Mouse (Mus musculus): ENCODE results near the gene Zzef1.
"Not testable (repeated sequence)": the region's sequence is repeated elsewhere in the genome, so short reads cannot be mapped to it uniquely, and the experiment has no call there.

Gene Zzef1

DNA sequence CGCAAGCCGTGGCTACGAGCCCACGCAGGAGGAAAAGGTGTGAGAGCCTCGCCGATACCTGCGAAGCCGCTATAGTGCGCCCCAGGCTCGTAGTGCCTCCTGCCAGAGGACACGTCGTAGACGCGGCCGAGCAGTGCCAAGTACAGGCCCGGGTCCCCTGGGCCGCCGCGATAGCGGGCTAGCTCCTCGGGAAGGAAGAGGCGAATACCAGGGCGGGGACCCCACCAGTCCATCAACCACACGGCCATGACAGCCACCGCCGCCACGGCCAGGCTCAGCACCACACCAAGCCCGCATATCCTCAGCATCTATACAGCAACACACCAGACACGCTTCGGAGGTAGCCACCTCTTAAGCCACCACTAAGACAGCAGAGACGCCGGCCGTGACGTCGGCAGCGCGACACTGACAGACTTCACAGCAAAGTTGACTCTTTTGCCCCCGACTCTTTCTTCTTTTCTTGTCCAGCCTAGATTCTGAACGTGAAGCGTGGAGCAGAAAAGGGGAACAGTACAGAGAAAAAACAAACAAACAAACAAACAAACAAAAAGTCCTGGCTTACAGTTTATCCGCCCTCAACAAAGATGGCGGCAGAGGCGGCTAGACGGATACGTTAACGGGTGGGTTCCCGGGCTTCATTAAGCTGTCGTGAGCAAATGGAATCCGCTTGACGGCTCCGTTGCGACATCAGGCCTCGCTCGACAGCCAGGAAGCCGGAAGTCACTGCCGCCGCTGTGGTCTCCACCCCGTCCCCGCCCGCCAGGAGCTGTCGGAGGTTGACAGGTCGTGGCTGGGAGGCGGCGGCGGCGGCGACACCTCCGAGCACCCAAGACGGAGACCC lies at the start of gene Zzef1, which contains the start of gene Cyb5d2:
Zzef1 (plus strand) TSS at position 772 of the 841 bp plus-strand sequence.
Cyb5d2 (minus strand) TSS at position 688 of the 841 bp plus-strand sequence.
- DNase-seq (ENCODE audit: low spot score in 2 of 2): peak; percentile 79 to 89

DNA sequence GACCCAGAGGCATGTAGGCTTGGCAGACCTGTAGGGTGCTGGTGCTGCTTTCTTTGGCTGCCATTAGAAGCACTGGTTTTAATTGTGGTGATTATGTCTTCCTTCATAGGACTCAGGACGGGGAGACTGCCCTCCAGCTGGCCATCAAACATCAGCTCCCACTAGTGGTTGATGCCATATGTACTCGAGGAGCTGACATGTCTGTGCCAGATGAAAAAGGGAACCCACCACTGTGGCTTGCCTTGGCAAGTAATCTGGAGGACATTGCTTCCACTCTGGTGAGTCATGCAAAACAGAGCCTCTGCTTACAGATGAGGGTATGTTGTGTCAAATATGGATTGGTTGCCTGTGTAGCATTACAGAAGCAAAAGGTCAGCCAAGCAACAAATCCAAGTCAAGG lies 44.1 kb upstream of the Zzef1 start:
- DNase-seq (ENCODE audit: low spot score in 2 of 2): no peak

DNA sequence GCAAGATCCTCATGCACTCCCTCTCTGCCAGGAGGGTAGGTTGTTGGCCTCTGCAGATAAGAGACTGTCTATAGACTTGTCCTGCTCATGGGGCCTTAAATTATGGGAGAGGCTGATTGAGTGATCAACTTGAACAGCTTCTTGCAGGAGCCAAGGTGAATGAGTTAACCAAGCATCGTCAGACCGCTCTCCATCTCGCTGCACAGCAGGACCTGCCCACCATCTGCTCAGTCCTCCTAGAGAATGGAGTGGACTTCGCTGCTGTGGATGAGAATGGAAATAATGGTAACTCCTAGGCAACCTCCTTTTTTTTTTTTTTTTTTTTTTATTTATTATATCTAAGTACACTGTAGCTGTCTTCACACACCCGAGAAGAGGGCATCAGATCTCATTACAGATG lies 37.7 kb upstream of the Zzef1 start:
- DNase-seq (ENCODE audit: low spot score in 2 of 2): no peak

DNA sequence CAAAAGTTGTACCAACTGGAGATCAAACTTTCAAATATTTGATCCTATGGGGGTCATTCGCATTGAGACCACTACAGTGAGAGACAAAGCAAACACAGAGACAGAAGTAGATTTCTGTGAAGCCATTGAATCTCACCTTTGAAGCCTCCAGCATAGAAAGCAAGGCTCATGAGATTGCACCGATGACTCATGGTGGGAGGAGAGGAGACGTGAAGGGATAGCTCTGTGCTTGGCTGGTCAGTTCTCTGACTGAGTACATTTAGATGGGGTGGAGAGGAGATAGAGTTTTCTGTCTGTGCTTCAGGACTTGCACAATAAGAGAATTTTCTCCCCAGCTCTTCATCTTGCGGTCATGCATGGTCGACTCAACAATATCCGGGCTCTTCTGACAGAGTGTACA lies 36.4 kb upstream of the Zzef1 start:
- DNase-seq (ENCODE audit: low spot score in 2 of 2): no peak

DNA sequence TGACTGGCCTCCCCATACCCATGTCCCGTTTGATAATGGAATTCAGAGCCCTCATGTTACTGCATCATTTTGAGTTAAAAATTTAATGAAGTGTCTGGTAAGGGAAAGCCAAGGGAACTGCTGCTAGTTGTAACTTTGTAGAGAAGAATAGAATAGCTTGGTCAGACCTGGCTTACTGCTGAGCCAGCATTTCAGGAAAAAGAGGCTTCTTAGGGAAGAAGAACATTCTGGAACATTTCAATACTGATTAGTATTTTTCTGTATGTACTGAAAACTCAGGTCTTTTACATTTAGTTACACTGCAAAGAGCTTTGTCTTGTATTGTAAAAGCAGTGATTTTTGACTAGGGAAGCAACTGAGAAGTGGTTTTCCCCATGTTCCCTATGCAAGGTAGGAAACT lies 35.2 kb upstream of the Zzef1 start:
- no peak for DNase-seq (ENCODE audit: low spot score in 2 of 2)

DNA sequence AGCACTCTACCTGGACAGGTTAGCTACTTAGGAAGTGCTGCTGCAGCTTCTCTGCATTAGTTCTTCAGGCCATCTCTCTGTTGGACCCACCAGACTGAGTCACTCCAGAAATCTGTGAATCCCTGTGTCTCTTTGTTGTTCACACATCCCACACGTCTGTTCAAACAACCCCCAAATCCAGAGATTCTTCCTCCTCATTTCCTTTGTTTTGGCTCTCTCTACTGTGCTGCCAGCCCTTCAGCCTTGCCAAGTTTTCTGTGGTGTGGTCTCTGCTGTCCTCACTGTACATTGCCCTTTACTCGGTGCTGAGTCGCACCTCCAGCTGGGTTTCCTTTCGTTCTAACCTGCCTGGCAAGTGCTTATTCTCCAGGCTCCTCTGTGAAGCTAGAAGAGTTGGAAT lies 31.8 kb upstream of the Zzef1 start:
- no peak for DNase-seq (ENCODE audit: low spot score in 2 of 2)

DNA sequence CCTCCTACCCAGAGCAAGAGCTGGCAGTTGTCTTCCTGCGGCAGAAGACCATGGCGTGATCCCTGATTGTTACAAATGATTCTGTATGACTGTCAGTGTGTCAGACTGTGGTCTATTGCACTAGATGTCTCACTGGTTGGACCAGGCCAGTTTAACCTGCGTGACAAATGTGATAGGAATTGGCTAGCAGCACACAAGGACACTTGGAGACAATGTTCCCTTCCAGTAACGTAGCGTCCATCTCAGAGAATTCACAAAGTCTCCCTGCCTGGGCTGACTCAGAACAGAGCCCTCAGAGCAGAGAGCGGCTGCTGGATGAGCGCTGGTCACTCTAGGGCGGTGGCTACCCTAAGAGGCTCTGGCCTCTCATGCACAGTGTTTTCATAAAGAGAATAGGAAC lies 28.3 kb upstream of the Zzef1 start:
- no peak for DNase-seq (ENCODE audit: low spot score in 2 of 2)

DNA sequence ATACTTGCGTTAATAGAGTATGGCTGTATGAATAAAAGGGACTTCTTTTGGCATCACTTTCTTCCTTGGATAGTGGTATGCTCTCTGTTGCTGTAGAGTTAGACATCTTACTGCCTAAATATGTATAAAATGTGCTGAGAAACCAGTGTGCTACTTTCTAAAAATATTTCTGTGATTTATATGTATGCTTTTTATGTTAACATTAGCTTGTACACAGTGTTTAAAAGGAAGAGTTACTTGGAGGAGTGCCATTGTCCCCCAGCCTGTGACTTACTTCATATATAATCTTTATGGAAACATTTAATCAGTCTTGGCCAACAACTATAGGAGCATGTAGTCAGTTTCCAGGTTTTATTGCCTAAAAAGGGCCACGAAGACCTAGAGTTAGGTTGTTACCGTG lies 27.0 kb upstream of the Zzef1 start:
- no peak for DNase-seq (ENCODE audit: low spot score in 2 of 2)

DNA sequence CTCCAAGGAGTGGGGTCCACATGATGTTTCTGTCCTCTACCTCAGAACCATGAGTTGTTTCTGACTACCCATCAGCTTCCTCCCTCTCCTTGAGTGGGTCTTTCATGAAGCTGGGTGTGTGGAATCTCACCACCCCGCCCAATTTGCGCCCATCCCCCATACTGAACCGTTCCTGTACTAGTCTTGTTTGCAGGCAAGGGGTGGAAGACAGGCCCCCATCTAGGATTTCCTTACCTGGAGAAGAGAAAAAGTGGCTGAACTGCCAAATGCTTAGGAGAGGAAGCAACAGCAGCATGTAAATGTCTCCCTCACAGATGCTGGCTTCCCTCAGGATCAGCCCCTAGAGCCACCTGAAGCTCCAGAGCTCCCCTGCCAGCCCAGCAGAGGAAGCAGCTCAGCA lies 25.7 kb upstream of the Zzef1 start:
- no peak for DNase-seq (ENCODE audit: low spot score in 2 of 2)

DNA sequence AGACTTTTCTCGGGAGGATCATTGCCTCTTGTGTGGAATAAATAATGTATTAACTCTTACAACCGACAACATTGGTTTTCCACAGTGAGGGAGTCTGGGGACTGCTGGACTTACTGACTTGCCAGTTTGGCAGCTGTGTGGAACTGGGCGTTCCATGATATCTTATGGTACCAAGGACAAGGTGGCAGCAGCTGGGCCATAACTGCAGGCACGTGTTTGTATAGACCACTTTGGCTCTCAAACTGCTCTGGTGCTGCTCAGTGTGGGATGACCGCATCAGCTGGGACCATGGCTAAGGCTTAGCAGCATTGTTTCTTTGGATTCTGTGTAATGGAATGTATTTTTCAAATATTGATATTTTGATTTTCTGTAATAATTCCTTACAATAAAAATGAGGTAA lies 25.2 kb upstream of the Zzef1 start:
- DNase-seq (ENCODE audit: low spot score in 2 of 2): no peak

DNA sequence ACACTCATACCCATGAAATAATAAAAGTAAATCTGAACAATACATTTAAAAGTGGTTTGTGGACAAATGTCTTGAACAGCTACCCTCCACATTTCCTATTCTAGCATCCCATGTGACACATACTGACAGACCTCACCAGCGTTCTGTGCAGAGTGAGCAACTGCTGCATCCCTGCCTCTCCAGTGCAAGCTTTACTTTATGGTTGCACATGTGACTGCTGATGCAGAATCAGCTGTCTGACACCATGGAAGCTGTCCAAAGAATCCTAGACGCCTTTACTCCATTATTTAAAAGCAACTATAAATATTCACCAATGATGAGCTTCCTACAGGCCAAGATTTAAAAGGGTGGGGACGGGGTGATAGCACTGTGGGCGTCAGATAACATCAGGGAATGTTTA lies 24.6 kb upstream of the Zzef1 start:
- DNase-seq (ENCODE audit: low spot score in 2 of 2): no peak

DNA sequence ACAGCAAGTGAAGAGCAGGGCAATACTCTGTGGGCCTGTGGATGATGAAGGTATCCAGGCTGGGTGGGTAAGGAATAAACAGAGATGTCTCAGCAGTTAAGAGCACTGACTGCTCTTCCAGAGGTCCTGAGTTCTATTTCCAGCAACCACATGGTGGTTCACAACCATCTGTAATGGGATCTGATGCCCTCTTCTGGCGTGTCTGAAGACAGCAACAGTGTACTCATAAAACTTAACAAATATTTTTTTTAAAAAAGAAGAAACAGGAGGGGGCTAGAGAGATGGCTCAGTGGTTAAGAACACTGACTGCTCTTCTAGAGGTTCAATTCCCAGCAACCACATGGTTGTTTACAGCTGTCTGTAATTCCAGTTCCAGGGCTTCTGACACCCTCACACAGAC lies 23.4 kb upstream of the Zzef1 start:
- not testable (repeated sequence) for DNase-seq (ENCODE audit: low spot score in 2 of 2)

DNA sequence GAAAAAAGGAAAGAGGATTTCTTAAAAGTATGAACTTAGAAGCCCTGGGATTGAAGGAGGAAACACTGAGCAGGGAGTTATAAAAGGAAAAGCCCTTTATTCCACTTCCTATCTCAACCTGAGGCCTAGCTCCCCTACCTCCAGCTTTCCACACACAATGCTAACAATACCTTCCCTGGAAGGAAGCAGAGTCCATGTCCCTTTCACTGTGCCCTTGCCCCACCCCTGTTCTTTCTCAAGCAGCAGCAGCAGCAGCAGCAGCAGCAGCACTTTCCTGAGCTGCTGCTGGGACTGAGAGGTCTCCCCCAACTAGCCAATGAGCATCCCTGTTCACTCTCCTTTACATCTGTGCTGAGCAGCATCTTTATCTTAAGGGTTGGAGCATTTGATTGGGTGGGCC lies 17.1 kb upstream of the Zzef1 start:
- no peak for DNase-seq (ENCODE audit: low spot score in 2 of 2)

DNA sequence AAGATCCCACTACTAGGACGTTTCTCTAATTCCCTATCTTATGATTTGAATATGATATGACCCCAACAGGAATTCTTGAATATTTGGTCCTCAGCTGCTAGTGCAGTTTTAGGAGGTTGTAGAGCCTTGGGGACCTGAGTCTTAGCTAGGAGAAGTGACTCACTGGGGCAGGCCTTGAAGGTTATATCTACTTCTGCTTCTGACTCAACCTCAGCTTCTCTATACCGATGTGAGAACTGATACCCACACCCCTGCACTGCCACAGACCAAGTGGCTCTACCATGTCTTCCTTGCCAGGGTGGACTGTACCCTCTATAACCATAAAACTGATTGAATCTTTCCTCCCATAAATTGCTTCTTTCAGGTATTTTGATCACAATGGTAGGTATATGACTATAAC lies 13.9 kb upstream of the Zzef1 start:
- DNase-seq (ENCODE audit: low spot score in 2 of 2): no peak

DNA sequence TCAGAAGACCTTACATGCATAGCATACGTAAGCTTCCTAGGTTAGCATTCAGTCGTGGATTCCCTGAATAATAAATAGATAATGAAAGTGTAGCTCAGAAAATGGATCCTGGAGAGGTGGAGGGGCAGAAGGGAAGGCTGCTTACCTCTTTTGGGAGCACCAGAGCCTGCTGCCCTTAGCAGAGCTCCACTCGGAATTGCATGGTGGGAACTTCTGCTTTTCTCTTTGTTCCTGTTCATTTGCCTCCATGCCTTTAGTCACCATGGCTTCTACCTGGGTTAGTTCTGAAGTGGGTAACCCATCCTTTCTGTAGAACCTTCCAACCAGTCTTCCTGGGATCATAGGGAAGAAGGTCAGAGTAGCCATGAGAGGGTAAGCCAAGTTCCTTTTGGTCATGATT lies 13.5 kb upstream of the Zzef1 start:
- no peak for DNase-seq (ENCODE audit: low spot score in 2 of 2)

DNA sequence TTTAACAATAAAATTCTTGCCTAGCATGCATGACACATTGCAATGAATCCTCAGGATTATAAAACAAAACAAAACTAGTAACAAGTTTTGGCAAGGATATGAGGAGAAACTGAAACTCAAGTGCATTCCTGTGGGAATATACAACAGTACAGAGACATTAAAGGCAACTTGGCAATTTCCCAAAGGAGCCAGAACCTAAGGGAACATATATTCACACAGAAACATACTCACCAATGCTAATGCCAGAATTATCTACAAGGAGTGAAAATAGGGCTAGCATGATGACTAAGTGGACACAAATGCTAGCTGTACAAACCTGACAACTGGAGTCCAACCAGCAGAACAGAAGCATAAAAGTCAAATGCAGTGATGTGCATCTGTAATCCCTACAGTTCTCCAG lies 4.0 kb upstream of the Zzef1 start:
- DNase-seq (ENCODE audit: low spot score in 2 of 2): no peak

DNA sequence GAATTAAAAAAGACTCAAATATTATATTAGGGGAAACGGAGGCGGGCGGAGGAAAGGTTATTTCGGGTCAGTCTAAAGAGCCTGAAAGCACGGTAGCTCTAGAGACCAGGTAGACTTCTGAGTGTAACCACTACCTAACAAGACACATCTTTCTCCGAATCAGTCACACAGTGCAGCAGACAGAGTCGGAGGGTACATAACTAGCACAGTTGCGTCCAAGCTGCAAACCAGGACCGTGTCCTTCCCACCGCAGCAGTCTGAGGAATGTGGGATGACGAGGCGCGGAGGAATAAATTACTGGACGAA lies 924 bp upstream of the Zzef1 start:
- DNase-seq (ENCODE audit: low spot score in 2 of 2): no peak

DNA sequence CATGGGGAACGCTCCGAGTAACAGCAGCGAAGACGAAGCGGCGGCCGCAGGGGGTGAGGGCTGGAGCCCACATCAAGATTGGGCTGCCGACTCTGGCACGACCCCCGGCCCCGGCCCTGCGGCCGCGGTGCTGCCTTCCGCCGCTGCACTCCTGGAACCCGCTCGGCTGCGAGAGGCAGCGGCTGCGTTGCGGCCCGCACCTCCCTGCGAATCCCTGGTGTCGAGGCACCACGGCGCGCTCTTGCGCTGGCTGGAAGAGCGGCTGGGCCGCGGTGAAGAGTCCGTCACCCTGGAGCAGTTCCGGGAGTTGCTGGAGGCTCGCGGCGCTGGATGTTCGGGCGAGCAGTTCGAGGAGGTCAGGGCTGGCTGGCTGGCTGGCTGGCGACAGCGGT lies 266 bp downstream of the Zzef1 start:
- DNase-seq (ENCODE audit: low spot score in 2 of 2): no peak

DNA sequence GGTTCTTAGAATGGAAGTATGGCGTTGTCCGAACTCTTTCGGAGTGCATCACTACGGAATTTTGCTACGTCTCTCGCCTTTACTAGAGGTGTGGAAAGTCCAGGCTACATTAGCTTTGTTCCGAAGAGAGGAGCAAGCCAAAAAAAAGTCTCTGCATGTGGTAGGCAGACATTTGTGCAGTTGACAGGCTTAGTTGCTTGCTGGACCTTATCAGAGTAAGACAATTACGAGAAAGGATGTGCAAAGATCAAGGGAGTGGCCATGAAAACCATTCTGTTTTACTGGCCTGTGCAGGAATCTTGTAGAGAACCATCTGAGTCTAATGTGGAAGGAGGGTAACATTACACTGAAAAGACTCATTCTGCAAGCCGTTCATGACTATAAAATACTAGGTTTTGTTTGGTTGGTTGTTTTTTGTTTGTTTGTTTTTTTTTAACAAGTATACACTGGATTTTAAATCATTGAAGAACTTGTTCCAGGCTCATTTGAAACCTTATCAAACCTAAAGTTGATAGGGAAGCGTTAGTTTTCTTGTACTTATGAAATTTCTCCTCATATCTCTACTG lies 830 bp downstream of the Zzef1 start:
- no peak for DNase-seq (ENCODE audit: low spot score in 2 of 2)

DNA sequence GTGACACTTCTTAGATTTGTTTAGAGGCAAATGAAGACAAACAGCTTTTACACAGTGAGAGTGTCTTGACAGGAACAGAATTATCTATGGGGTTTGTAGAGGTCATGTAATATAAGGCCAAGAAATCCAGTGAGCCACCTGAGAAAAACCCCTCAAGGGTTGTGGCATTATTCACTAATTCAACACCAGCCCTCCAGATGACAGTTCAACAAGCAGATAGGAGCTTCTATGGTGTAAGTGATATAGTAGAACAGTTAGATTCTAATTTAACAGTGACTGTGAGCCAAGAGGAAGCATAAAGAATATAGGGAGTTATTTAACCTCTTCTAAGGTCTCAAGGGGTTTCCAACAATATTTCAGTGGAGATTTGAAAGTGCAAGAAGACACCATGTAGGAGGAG lies 2.1 kb downstream of the Zzef1 start:
- no peak for DNase-seq (ENCODE audit: low spot score in 2 of 2)

DNA sequence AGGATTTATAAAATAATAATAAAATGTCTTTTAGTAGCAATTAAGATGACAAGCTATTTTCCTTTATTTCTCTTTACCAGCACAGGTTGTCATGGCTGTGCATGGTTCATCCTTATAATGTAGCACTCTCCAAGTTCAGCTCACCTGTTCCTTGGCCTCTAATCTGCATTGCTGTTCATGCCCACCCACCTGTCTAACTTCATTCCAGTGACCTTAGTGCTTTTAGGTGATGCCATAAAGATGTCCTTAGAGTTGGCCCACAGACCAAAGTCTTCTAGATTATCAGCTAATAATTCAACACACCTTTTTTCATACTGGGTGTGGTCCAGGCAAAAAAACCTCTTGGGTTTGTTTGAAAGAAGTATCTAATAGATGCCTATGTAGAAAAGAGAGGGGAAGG lies 5.2 kb downstream of the Zzef1 start:
- DNase-seq (ENCODE audit: low spot score in 2 of 2): no peak

DNA sequence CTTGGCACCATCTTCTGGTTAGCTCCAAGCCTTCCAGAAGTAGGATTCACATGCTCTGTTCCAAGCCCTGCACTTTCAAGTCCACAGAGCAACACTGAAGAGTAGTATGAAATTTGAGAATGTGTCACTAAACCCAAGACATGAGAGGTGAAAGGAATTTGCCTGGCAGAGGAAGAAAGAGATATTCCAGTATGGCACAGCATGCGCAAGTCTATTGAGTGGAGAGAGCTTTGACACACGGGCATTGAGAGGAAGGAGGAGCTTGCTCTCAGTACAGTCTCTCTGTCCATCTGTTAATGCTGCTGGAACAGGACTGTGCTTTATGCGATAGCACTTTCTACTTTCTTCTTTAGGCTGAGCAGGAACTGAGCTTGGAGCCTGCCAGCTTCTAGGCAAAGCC lies 7.0 kb downstream of the Zzef1 start:
- no peak for DNase-seq (ENCODE audit: low spot score in 2 of 2)

DNA sequence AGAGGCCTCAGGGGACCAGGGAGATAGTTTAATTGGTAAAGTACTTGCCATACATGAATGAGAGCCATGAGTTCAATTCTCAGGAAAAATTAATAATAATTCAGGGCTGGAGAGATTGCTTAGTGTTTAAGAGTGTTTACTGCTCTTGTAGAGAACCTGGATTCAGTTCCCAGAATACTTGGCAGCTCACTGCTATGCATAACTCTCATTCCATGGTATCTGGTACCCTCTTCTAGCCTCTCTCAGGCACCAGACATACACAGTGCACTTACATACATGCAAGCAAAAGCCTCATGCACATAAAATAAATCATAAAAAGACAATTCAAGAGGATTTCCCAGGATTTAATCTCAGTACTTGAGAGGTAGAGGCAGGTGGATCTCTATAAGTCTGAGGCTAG lies 8.6 kb downstream of the Zzef1 start:
- DNase-seq (ENCODE audit: low spot score in 2 of 2): no peak

DNA sequence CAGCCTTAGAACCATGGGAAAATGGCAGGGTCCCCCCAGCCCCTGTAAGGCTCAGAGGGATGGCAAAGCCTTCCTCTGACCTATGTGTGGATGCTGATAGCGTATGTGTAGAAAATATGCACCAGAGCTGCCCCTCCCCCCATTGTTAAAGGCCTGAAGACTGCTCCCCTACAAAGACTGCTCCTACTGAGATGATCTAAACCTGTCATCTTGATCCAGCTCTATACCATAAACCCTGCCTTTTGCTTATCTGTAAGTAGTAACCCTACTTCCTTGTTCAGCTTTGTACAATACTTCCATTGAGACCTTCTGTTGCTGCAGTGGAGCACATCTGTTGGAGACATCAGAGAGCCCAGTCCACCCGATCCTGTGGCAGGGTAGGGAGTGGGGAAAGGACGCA lies 9.2 kb downstream of the Zzef1 start:
- no peak for DNase-seq (ENCODE audit: low spot score in 2 of 2)

Measured in cerebellum, postnatal 4 days (tissue).